Mouse (Mus musculus) CD4-positive, CD25-positive, alpha-beta regulatory T cell, adult 9 weeks (primary cell): Measurements from ENCODE around the gene Fbxo24. TPM values are rescaled to one million over a fixed set of nuclear protein-coding genes. Genes with fewer than 3 reads are reported as not detected.

Experiments
- polyA plus RNA-seq: library from polyadenylated mRNA; unstranded; fragments of 100-300 nt; shearing (Covaris generic); gene quantifications from one replicate; pipeline ENCODE4 v1.2.1, GENCODE M21; 2017

Fbxo24 gene
- polyA plus RNA-seq: 0.86 TPM

DNA sequence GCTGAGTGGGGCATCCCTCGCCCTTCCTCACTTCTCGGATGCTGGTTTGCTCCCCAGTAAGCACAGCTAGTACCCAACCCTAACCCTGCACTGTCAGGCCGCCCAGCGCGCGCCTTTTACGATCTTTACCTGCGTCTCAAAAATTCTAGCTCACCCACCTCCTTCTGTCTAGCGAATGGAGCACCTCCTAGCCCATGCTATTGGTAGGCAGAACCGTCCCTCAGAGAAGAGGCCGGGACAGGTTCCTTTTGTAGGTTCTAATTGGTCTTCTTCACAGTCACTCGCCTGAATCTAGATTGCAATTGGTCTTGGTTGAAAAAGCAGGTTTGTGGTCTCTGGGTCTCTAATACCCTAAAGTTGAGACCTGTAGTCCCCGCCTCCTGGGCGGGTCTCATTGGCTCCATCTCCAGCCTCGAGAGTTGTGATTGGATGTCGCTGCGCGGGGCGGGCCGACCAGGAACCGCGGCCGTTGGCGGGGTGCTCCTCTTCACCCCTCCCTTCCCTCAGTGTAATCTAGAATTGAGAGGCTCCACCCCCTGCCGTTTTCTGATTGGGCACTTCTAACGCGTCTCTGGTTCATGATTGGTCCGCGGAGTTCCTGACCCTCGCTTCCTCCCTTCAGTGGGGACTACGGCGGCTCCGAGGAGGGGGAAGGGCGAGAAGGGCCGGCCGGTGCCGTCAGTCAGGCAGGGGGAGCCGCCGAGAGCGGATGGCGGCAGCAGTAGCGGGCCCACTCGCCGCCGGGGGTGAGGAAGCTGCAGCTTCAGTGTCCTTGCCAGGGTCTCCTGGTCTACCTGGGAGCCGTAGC is at the start of gene Fbxo24, which contains the start of the genes Lrch4 and Gm20605:
TSS of gene Fbxo24 (minus strand) at position 505 of the 808 bp plus-strand sequence.
TSS of gene Lrch4 (plus strand) at position 624 of the 808 bp plus-strand sequence.
TSS of gene Gm20605 (plus strand) at position 678 of the 808 bp plus-strand sequence.

DNA sequence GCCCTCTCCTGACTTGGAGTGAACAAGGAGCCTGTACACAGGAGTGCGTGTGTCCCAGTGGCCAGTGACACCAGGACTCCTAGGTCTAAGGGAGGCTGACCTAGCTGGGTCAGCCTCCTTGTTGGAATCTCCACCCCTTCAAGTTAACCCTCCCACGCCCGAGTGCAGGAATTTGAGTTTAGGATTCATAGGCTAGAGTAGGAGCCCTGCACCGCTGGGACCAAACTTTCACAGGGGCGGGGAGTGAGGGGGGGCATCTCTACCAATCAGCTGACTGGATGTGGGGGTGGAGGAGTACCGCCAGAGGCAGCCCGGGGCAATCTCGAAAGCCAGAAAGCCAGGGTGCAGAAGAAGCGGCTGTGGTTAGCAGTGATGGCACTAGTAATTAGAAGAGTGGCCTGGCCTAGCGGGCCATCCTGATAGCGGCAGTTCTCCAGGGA is 16.9 kb upstream of the Fbxo24 start, which contains the start of gene Irs3:
TSS of gene Irs3 (minus strand) at position 63 of the 440 bp plus-strand sequence.

DNA sequence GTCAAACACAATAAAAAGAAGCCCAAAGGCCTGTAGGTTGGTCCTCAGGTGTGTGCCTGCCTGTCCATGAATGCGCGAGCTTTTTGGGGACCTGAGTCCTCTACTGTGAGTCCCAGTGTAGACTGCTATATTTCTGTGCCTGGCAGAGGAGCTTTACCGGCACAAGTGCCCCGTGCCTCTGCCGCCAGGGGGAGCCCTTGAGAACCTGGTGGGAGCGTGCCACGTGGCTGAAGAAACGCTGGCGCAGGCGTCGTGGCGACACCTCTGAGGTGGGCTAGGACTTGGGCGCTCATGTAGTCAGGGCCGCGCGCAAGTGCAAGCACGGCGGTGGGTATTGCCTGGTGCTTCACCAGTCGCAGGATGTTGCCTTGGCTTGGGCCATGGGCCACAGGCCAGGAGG is 12.3 kb upstream of the Fbxo24 start, which contains the start of gene Sap25:
TSS of gene Sap25 (plus strand) at position 281 of the 400 bp plus-strand sequence.

DNA sequence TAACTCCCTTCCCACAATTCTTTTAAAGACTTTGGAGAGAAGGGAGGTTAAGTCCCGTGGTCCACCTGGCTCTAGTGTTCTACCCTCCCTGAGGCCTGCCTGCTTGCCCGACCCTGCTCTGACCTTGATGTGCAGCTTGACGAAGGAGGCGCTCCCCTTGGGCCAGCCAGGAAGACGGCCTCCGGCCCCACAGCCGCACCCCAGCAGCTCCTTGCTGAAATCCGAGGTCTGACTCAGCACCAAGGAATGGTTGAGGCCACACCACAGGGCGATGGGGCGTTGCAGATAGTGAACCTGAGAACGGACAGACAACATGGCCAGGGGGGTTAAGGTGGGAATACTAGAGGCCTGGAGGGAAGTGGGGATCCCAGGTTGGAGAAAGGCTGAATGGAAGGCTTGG is 15.3 kb downstream of the Fbxo24 start, which contains the start of gene Pcolce:
TSS of gene Pcolce (minus strand) at position 235 of the 400 bp plus-strand sequence.

DNA sequence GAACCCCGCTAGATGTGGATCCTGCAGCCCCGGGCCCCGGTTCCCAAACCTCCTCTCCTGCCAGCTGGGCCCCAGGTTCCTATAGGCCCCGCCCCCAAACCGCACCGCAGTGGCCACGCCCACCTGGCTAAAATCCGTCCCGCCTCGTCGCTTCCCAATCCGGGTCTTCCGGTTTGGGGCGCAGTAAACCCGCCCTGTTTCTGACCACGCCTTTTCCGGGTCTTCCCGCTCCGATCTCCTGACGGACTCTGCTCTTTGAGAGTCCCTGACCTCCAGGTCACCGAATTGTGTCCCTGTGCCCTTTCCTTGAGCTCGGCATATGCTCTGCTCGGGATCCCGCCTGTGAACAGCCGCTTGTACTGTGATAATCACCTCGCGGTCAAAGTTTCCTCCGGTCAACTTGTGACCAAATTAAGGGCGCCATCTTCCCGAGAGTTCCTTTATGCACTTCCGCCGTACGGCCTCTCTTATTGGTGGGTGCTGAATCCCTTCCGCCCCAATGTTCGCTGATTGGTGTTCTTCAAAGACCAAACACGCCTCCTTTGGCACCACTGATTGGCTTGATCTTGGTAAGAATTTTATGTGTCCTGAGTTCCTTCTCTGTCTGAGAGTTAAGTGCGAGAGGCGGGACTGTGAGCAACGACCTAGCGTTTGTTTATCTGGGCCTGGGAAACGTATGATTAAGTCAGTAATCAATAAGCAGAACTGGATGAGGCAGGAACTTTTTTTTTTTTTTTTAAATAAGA is 28.0 kb downstream of the Fbxo24 start, which contains the start of gene Mospd3:
TSS of gene Mospd3 (minus strand) at position 440 of the 746 bp plus-strand sequence.

DNA sequence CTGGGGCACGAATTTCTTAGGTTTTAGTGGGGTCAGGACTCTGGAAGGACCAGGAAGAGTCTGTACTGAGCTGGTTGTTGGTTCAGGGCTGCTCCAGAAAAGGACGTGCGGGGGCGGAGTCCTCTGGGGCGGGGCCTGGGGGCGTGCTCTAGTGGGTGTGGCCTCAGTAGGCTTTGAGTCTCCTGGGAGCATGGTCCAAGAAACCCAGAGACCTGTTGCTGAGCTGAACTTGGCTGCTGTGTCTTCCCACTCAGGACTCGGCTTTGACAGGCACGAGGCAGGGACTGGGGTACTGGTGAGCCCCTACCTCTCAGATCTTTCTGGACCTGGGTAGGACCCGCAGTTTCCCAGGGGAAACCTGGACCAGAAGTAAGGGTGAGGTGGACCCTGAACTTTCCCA is 59.1 kb downstream of the Fbxo24 start, which contains the start of gene Tfr2:
TSS of gene Tfr2 (plus strand) at position 176 of the 400 bp plus-strand sequence.

Other genes with a start within 250 kb of the Fbxo24 start
- 0.31 TPM for gene Zan, start 151.9 kb downstream of the Fbxo24 start, polyA plus RNA-seq
- gene Pop7, start 126.5 kb downstream of the Fbxo24 start, polyA plus RNA-seq: 55.9 TPM
- gene Gigyf1, start 110.5 kb downstream of the Fbxo24 start, polyA plus RNA-seq: 4.2 TPM
- gene Epo, start 95.8 kb downstream of the Fbxo24 start, polyA plus RNA-seq: not detected
- 123 TPM for gene Gnb2, start 95.5 kb downstream of the Fbxo24 start, polyA plus RNA-seq
- gene Actl6b, start 75.5 kb downstream of the Fbxo24 start, polyA plus RNA-seq: not detected
- 0.87 TPM for gene Tfr2, start 59.2 kb downstream of the Fbxo24 start, polyA plus RNA-seq
- 104 TPM for gene Mospd3, start 27.9 kb downstream of the Fbxo24 start, polyA plus RNA-seq
- gene Pcolce, start 15.2 kb downstream of the Fbxo24 start, polyA plus RNA-seq: 1.0 TPM
- gene Lrch4, start 119 bp upstream of the Fbxo24 start, polyA plus RNA-seq: 327 TPM
- gene Gm20605, start 173 bp upstream of the Fbxo24 start, polyA plus RNA-seq: 87.2 TPM
- gene Sap25, start 12.3 kb upstream of the Fbxo24 start, polyA plus RNA-seq: 141 TPM
- not detected for gene Irs3, start 16.7 kb upstream of the Fbxo24 start, polyA plus RNA-seq
- gene Agfg2, start 55.7 kb upstream of the Fbxo24 start, polyA plus RNA-seq: 21.6 TPM
- gene Nyap1, start 112.6 kb upstream of the Fbxo24 start, polyA plus RNA-seq: 0.98 TPM
- 441 TPM for gene Tsc22d4, start 116.7 kb upstream of the Fbxo24 start, polyA plus RNA-seq
- gene Ppp1r35, start 149.8 kb upstream of the Fbxo24 start, polyA plus RNA-seq: 21.1 TPM
- 19.8 TPM for gene Mepce, start 158.7 kb upstream of the Fbxo24 start, polyA plus RNA-seq
- gene Zcwpw1, start 158.8 kb upstream of the Fbxo24 start, polyA plus RNA-seq: 13.7 TPM
- 1.3 TPM for gene Pilra, start 207.3 kb upstream of the Fbxo24 start, polyA plus RNA-seq
- 0.58 TPM for gene Pilrb1, start 229.1 kb upstream of the Fbxo24 start, polyA plus RNA-seq
- gene Pilrb2, start 242.8 kb upstream of the Fbxo24 start, polyA plus RNA-seq: 1.3 TPM